Mouse (Mus musculus): ENCODE data around the gene Tnr.

The Tnr gene

DNA sequence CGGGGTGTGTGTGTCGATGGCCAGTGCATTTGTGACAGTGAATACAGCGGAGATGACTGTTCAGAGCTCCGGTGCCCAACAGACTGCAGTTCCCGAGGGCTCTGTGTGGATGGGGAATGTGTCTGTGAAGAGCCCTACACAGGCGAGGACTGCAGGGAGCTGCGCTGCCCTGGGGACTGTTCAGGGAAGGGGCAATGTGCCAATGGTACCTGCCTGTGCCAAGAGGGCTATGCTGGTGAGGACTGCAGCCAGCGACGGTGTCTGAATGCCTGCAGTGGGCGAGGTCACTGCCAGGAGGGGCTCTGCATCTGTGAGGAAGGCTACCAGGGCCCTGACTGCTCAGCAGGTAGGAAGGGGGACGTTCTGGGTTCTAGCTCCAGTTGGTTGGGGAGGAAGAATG lies 328.5 kb downstream of the Tnr start:
- no peak for DNase-seq (ENCODE audit: extremely low read depth, insufficient read length, low spot score)

DNA sequence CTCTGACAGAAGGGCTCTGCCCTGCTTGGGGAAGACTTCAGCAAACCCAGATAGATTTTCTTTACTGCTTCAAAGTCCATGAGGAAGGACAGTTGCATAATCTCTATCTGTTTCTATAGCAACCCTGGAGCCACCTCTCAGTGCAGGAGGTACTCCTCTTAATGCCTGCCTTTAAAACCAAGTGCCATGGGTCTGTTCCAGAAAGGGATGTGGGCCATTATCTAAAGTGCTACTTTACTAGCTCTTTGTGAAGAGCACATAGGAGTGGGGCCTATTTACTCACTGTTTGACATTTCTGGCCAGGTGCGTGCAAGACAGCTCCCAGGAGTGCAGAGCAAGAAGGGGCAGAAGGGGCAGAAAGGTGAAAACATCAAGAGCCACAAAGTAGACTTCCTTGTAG lies 330.7 kb downstream of the Tnr start:
- no peak for DNase-seq (ENCODE audit: extremely low read depth, insufficient read length, low spot score)

DNA sequence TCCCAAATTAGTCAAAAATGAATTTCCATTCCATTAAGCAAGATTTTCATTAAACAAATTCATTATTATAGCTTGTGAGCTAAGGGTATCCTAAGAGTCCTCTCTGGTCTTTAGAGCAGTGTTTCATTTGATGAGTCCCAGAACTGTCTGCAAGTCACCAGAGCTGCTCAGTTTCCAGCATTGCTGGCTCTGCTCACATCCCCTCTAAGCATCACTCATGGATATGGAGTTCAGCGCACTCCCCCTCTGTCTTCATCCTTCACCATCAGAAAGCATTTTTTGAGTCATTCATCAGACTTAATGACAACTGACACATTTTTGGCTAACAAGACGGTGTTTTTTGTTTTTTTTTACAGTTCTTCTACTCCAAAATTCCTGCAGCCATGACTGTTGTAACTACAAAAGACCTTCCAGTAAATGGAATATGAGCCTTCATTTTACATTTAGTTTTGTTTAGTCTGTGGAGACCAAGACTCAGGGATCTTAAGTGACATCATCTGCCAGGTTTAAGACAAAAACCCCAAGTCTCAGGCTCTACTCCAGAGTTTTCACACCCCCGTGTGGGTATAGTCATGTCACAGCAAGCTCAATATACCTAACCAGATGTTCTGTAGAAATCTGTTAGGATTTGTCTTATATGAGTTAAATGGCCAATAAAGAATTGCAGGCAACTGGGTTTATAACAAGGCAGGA lies 338.4 kb downstream of the Tnr start:
- DNase-seq (ENCODE audit: extremely low read depth, insufficient read length, low spot score), result no peak

DNA sequence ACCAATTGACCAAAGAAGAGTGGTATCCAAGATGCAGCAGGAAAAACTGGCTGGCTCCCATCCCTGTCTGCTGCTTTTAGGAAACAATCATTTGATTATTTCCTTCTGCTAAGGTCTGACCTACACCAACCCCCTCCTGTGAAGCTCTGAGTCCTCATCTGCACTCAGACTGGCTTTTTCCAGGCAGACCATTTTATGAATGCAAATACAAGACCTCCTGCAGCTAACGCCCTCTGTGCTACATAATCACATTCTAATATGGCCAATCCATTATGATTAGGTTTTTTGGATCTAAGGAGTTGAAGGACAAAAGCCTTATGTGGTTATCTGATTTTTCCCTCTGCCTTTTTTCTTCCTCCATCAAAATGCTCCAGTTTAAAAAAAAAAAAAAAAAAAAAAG lies 342.1 kb downstream of the Tnr start:
- DNase-seq (ENCODE audit: extremely low read depth, insufficient read length, low spot score), result no peak

DNA sequence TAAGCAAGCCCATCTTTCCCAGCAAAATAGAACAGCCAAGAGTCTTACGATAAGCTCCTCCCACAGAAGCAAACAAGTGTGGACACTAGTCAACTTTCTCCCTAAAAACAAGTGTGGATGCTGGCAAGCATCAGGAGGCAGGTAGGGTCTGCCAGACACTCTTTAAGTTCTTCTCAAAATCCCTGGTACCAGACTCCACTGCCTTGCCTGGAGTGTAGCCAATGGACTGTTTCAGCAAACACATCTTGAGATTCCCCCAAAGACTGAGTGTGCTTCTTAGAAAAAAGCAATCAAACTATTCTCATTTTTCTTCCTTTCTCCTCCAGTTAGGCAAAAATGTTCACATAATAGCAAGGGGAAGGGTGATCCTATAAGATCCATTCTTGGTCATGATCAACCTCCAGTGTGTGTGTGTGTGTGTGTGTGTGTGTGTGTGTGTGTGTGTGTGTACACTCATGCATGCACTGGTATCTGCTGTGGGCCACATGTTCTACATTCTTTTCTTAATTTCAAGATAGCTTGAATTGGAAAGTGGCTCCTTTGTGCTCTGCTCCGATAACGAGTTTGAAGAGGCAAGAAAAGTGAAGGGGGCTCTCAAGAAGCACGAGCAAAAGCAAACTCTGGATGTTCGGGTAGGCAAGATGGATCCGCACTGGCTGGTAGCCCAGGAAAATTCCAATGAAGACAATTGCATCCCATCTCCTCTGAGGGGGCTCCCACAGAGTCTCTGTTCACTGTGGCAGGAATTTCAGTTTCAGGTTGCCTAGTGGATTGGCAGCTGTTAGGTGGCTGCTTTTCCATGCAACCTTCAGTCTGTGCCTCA lies 346.3 kb downstream of the Tnr start:
- no peak for DNase-seq (ENCODE audit: extremely low read depth, insufficient read length, low spot score)

DNA sequence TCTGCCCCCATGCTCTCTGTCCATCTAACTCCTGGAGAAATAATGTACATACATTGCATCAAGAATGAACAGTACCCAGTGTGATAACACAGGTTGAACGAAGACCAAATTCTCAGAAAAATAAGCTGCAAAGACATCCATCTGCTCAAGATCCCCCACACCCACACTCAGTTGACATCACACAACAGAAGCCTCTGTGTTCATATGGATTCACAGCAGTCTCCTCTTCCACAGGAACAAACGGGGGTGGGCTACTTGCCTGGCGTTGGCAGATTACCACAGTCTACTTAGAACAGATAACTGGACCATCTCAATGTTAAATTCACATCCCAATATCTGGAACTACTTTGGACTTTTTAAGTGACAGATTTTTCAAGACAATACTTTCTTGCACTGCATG lies 349.3 kb downstream of the Tnr start:
- no peak for DNase-seq (ENCODE audit: extremely low read depth, insufficient read length, low spot score)

DNA sequence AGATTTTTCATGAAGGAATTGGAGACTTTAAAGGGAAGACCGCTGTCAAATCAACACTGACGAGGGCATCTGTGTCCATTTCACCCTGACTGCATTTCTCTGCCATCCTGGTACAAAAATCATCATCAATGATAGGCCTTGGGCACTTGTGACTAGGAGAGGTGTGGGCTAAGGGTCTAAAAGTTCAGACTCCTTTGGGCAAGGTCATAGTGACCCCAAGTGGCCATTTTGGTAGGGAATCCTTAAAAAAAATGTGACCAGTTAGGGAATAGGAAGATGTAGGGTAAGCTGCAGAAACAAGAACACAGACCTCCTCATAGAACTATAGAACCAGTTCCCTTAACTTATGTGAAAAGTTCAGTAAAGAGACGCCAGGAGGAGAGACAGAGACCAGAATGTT lies 355.1 kb downstream of the Tnr start:
- no peak for DNase-seq (ENCODE audit: extremely low read depth, insufficient read length, low spot score)

DNA sequence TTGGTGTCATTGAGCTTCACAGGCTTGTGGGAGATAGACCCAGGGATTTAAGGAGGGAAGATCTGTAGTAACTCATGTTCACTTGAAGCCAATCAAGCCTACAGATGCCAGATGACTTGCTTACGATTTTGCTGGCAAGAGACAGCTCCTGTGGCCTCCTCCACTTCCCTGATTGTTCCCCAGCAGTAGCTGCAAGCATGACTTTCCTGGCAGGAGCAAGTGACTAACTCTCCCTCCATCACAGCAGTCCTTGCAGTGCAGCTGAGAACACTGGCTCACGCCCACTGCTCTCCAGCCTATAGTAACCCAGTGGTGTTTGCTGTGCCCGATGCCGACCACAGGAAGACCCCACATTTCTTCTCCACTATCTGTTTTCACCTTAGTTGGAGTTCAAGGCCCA lies 356.3 kb downstream of the Tnr start:
- DNase-seq (ENCODE audit: extremely low read depth, insufficient read length, low spot score), result no peak

DNA sequence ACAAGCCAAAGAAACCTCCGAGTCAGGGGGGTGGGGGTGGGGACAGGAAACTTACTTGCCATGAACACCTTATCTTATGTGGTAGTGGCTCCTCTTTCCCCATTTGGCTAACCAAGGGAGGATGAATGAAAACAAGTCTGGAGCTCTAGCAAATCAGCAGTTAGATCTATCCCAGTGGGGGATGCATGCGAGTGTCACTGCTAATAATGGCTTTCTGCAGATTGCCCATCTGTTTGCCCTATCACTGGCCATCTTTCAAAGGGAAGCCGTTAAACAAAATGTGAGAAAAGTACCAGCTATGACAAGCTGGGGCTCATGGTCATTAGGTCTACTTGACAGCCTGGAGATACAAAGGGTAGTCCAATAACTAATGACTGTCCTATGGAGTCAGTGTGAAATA lies 361.9 kb downstream of the Tnr start:
- no peak for DNase-seq (ENCODE audit: extremely low read depth, insufficient read length, low spot score)

DNA sequence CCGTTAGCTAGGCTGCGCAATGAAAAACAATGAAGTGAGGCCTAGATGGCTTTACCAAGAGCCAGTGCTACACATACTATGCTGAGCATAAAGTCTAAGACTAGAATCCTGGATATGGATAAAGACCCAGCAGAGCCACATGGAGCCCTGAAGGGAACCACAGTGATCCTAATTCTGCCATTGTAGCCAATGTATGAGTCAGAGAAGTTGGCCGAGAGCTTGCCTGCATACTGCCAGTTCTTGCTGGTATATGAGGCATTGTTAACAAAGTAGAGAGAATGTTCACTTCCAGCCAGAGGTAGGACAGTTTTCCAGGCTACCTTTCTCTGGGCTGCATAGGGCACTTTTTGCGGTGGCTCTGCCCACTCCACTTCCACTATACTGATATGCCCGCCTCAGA lies 365.0 kb downstream of the Tnr start:
- DNase-seq (ENCODE audit: extremely low read depth, insufficient read length, low spot score), result peak; percentile 52

DNA sequence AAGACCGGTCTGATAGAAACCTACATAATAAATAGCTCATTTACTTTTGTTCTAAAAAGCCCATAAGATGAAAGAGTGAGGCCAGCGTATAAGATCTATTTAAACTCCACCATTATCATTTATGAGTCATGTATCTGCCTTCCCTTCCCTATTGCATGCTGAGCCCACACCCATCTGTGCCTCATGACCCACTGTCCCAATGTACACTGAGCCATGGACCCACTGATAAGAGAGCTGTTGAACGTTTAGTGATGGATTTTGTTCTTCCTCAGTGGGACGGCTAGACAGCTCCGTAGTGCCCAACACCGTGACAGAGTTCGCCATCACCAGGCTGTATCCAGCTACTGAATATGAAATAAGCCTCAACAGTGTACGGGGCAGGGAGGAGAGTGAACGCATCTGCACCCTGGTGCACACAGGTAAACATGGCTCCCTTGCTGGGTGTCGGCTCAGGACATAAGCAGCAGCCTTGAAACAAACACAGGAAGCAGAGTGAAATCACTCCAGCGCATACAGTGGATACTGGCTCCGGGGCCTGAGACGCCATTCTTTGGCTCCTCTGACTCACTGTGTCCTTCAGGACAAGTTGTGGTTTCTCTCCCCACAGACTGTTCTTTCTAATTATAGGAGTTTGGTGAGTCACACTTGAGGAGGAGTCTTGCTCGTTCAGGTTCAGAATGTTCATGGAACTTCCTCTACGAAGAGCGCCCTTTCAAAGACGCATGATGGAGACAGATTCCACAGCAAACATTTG lies 365.6 kb downstream of the Tnr start:
- peak; percentile 75 for DNase-seq (ENCODE audit: extremely low read depth, insufficient read length, low spot score)

DNA sequence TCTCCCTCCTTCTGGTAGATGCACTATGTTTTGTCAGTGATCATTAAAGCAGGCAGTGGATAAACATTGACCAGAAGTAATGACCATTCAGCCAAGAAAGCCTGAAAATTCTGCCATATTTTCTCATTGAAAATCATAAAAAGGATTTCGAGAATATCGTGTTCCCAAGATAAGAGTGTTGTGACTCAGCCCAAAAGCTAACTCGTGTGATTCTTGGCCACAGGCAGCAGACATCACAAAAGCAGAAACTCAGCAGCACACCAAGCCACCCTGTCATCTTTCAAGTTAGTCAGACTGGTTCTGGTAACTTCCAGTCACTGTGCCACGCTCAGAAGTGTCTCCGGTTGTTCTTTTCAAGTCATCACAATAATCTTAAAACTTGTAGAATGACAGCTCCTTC lies 367.0 kb downstream of the Tnr start:
- no peak for DNase-seq (ENCODE audit: extremely low read depth, insufficient read length, low spot score)

DNA sequence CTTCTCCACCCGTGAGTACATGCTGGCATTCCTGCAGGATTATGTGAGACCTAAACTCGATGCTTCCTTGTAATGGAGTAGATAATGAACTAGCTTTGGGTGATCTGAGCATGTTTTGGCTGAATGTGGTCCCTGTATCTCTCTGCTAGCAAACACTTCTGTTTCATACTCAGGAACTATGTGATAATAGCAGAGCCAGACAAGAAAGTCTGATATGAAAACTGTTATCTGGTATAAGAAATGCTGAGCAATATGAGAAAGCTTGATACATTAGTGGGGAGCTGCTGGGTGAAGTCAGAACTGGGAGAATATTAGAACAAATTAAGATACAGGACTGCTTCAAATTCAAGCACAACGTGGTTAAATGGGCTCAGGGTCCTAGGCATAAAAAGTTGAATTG lies 371.5 kb downstream of the Tnr start:
- DNase-seq (ENCODE audit: extremely low read depth, insufficient read length, low spot score), result no peak

DNA sequence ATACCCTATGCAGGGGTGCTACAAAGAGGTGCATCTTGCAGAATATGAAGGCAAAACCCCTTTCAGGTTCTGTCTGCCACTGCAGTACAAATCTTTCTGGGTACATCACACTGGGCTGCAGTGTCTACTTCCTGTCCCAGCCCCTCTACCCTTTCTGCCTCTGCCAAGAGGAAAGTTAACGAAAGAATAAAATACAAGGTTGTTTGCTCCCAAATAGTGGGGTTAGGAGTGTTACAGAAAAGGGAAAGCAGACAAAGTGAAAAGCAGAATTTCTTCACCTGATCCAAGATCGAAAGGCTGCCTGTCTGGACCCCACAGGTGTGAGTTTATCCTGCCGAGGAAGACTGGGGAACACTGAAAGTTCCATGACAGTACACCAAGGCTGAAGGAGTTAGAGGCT lies 376.4 kb downstream of the Tnr start:
- no peak for DNase-seq (ENCODE audit: extremely low read depth, insufficient read length, low spot score)

DNA sequence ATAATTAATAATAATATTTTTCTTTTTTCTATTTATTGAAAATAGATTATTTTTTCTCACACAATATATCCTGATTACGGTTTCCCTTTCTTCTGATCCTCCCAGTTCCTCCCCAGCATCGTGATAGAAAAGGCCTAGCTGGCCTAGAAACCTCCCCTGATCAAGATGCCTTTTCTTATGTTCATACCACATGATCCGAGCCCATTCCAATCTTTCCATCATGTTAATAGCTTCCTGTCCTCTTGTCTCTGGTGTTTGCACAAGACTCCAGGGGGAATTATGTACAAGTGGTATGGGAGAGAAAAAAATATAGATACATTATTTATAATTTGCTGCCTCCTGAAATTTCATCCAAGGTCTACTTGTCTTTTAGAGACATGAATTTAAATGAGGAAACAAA lies 377.1 kb downstream of the Tnr start:
- DNase-seq (ENCODE audit: extremely low read depth, insufficient read length, low spot score), result no peak

DNA sequence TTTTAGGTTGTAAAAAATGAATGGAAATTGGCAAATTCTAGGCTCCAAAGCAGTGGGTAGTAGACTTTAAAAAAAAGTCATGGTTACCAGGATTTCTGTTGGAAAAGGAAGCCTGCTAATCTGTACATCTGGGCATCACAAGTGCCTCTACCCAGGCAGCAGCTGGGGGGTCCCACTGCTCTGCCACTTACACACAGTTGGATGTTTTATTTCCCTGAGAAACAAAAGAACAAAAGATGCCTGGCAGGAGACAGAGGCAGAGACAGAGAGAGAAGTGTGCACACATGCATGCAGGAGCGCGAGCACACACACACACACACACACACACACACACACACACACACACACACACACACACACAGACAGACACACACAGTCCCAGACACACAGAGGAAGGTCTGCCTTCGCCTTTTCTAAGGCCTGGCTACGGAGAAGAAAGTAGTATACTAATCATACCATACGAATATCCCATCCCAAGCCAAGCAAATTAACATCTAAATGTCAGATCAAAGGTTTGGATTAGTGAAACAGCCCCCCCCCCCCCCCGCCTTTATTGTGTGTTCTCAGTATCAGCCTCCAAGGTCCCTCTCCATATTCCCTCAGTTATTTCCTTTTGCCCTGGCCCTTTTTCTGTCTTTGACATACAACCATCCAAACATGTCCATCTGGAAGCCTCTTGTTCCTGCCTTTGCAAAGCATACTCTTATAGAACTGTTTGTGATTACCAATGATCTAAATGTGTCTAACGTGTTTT lies 378.0 kb downstream of the Tnr start:
- no peak for DNase-seq (ENCODE audit: extremely low read depth, insufficient read length, low spot score)

DNA sequence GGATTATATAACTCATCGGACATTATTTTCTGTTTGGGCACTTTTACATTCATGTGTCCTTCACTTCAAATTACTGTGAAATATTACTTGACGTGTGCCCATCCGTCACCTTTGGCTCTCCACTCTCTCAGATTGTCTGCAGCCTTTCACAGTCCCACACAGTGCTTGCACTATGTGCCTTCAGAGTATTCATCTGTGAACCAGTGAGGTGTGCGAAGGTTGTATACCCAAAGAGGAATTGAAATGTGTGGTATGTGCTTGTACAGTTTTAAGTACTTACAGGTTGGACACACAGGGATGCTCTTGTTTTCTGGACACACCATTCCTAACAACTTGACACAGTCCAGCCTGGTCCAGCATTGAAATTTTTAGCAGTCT lies 378.5 kb downstream of the Tnr start:
- no peak for DNase-seq (ENCODE audit: extremely low read depth, insufficient read length, low spot score)

DNA sequence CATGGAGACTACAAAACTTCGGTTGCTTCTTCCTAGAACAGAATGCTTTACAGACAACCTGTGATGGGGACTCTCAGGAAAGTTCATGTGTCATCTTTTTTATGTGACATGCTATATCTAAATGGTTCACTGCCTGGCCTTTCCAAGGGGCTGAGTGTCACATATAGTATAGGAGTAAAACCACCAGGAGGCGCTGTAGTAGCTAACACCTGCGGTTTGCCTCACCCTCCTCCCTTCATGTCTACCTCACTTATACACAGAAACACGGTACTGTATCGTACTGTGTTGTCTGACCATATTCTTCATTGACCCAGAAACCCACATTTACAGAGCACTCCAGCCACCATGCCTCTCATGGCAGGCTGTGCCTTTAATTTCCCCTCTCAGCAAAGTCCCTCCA lies 387.4 kb downstream of the Tnr start:
- DNase-seq (ENCODE audit: extremely low read depth, insufficient read length, low spot score), result no peak

DNA sequence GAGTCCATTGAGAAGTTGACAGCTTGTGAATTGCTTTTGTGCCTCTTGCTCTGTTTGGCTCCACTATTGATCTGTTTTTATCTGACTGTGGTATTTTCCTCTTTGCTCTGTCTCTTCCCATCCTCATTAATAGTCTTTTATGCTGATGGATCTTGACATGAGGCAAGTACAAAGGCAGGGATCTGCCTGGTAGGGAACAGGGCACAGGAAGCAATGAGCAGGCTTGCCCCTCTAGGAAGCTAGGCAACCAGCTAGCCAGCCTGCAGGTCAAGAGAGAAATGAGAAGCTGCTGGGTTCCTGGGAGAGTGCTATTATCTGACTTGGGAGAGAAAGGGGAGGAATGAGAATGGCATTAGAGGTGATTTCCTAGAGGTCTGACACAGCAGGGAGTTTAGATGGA lies 391.2 kb downstream of the Tnr start:
- DNase-seq (ENCODE audit: extremely low read depth, insufficient read length, low spot score), result no peak

DNA sequence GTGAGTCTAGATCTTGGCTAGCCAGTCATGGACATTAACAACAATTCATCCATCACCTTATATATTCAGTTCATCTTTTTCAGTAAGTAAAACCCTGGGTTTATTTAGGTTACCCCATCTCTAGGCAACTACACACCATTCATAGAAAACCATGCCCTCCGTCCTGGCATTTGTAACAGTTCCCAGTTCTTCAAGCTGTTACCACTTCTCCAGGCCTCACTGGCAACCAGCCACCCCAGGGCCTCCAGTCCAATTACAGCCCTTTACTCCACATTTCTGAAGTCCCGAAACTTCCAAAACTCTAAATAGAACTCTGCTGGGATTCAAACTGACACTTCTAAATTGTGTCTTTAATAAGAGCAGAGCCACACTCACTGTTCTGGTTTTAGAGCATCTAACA lies 397.0 kb downstream of the Tnr start:
- DNase-seq (ENCODE audit: extremely low read depth, insufficient read length, low spot score), result no peak

DNA sequence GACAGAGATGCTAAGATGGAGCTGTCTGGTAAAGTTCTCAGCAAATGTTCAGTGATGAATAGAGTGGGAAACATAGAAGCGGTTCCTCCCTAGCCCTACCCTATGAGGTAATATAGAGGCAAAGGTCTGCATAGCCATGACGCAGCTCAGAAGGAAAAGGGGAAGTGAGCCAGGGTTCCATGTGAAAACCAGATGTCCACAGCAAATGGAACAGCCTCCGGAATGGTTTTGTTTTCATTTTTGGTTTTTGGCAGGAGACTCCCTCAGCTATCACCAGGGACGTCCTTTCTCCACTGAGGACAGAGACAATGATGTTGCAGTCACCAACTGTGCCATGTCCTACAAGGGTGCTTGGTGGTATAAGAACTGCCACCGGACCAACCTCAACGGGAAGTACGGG lies 399.4 kb downstream of the Tnr start:
- DNase-seq (ENCODE audit: extremely low read depth, insufficient read length, low spot score), result no peak

All from 3134 (cell line).